8 mouse cellular contexts compared by ENCODE assay signal in the genomic region with DNA sequence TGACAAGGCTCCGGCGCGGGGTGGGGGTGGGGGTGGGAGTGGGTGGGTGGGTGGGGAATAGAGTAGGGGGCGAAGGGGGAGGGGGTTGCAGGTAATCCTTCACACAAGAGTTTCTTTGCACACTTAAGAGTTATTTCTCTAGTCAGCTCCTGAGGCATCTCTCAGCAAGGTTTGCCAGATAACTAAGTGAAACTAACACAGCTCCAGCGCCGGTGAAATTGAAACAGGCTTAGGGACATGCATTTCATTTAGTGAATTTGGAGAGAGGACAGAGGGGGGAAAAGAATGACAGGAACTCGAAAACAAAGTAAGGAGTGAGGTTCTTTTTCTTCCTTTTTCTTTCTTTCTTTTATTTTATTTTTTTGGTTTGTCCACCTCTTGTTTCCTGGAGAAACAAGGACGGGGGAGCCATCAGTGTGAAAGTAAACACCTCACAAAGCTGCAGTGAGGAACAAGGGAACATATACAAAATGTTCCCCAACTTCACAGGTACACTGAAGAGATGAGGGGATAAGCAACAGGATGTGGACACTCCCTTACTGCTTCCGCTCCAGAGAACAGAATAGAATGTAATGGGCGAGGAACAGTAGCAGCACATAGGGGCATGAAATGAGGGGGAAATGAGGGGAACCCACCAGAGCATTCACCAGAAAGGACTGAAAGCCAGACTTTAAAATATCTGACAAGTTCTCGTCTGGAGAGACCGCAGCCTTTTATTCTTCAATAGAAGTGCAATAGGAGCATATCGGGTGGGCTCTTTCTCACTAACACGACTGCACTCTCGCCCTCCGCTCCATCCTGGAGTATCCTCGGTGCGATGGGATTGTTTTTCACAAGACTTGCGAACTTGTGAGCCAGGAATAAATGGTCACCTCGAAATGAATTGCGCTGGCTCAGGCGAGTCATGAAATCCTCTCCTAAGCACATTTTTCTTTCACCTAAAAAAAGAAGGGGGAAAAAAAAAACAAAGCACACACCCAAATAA. TPM values are rescaled to one million over a fixed set of nuclear protein-coding genes. Genes with fewer than 3 reads are reported as not detected.
DNase-seq lines count a peak whose midpoint lies in the region; ATAC-seq and TF ChIP-seq lines count a peak whose summit lies in the region.

No protein-coding gene starts in this region.

- peaks cover 29% of the 10 kb centered on the region; the same call in 1 of the 2 replicates for H3K4me1 ChIP-seq in forebrain, postnatal 0 days (ENCODE audit: insufficient read depth)
- peaks cover 41% of the 10 kb centered on the region for H3K4me1 ChIP-seq in kidney, embryonic 14.5 days (ENCODE audit: control insufficient read depth, insufficient read depth, low read length)
- peaks cover 49% of the 10 kb centered on the region for H3K4me1 ChIP-seq in midbrain, embryonic 15.5 days

- peak overlapping the region; percentile 81 for H3K4me2 ChIP-seq in forebrain, postnatal 0 days (ENCODE audit: low read depth)
- H3K4me2 ChIP-seq in kidney, embryonic 14.5 days (replicated peaks; ENCODE audit: low read depth, low read length): peak overlapping the region; percentile 81
- peak overlapping the region; percentile 85 for H3K4me2 ChIP-seq in midbrain, embryonic 15.5 days

- no peaks in the 10 kb centered on the region for H3K9me3 ChIP-seq in forebrain, postnatal 0 days (ENCODE audit: low read length)
- no peaks in the 10 kb centered on the region for H3K9me3 ChIP-seq in kidney, embryonic 14.5 days (ENCODE audit: control insufficient read depth, low read length)
- H3K9me3 ChIP-seq in midbrain, embryonic 15.5 days: no peaks in the 10 kb centered on the region

- H3K27ac ChIP-seq in forebrain, postnatal 0 days (ENCODE audit: low read depth, low read length): peak overlapping the region; percentile 91
- H3K27ac ChIP-seq in kidney, embryonic 14.5 days (ENCODE audit: low read depth, low read length): peak overlapping the region; percentile 93
- peak overlapping the region; percentile 83 for H3K27ac ChIP-seq in midbrain, embryonic 15.5 days

- WGBS in forebrain, postnatal 0 days: 7% methylated on average over 22 of the region's 22 CpGs
- WGBS in kidney, embryonic 14.5 days: 6% methylated on average over 22 of the region's 22 CpGs
- WGBS in midbrain, embryonic 15.5 days: 8% methylated on average over 22 of the region's 22 CpGs

- no peaks in the 10 kb centered on the region for H3K27me3 ChIP-seq in forebrain, postnatal 0 days (ENCODE audit: insufficient read depth, low read length)
- H3K27me3 ChIP-seq in kidney, embryonic 14.5 days (ENCODE audit: control insufficient read depth, insufficient read depth, low read length): no peaks in the 10 kb centered on the region
- no peaks in the 10 kb centered on the region for H3K27me3 ChIP-seq in midbrain, embryonic 15.5 days (replicated peaks)

- peak; percentile 32 for DNase-seq in NIH3T3 (ENCODE audit: low read depth)
- DNase-seq in forebrain, postnatal 0 days: no peak
- DNase-seq in ovary, adult 18-20 months (ENCODE audit: low spot score): no peak
- DNase-seq in gastrocnemius, postnatal 36 days: no peak
- DNase-seq in layer of hippocampus, adult 9-11 months: no peak

- peak; percentile 62 for ATAC-seq in CD4-positive, CD25-positive, alpha-beta regulatory T cell, adult 4 months
- ATAC-seq in forebrain, postnatal 0 days: no peak
- ATAC-seq in kidney, embryonic 14.5 days (ENCODE audit: low FRiP score, low TSS enrichment): no peak
- ATAC-seq in midbrain, embryonic 15.5 days (replicated peaks): no peak

- peaks cover 16% of the 10 kb centered on the region for H3K36me3 ChIP-seq in forebrain, postnatal 0 days (ENCODE audit: insufficient read depth)
- H3K36me3 ChIP-seq in kidney, embryonic 14.5 days (ENCODE audit: control insufficient read depth, insufficient read depth, low read length): peaks cover 24% of the 10 kb centered on the region
- no peaks in the 10 kb centered on the region for H3K36me3 ChIP-seq in midbrain, embryonic 15.5 days (replicated peaks)

- peak overlapping the region; percentile 52 for H3K4me3 ChIP-seq in forebrain, postnatal 0 days (ENCODE audit: low read depth, low read length)
- H3K4me3 ChIP-seq in kidney, embryonic 14.5 days (ENCODE audit: low read length): peak overlapping the region; percentile 79
- H3K4me3 ChIP-seq in midbrain, embryonic 15.5 days: peak overlapping the region; percentile 69

- intact Hi-C loops in gastrocnemius, postnatal 36 days (cut with DNase I): no loop called here

- no peak for TF ChIP-seq CTCF in forebrain, postnatal 0 days (IDR thresholded peaks at IDR 0.05; ENCODE audit: low read depth)

- H3K9ac ChIP-seq in forebrain, postnatal 0 days: peak overlapping the region; percentile 59
- H3K9ac ChIP-seq in kidney, embryonic 14.5 days (ENCODE audit: low read depth, low read length): peak overlapping the region; percentile 73
- H3K9ac ChIP-seq in midbrain, embryonic 15.5 days: peak overlapping the region; percentile 28

RNA-seq across cellular contexts. Expression of gene Txnip, which starts 0.8 kb away (rescaled TPM):
- polyA plus RNA-seq in CD4-positive, CD25-positive, alpha-beta regulatory T cell, adult 4 months (2017; shearing (Covaris generic)): 100 to 1,000 TPM; 376 to 396 TPM
- 122 and 176 TPM in 2 replicates for total RNA-seq in forebrain, postnatal 0 days (2014; rRNA removed)
- polyA plus RNA-seq in forebrain, postnatal 0 days (2015; fragmentation: Nextera tagmentation; extraction: Ambion mirVana): 116 and 135 TPM in 2 replicates
- polyA plus RNA-seq in kidney, embryonic 14.5 days (2014; fragmentation: Nextera tagmentation; extraction: Ambion mirVana): 91.1 and 148 TPM in 2 replicates
- polyA plus RNA-seq in midbrain, embryonic 15.5 days (2015; fragmentation: Nextera tagmentation; extraction: Ambion mirVana): 52.0 TPM in 2 replicates
- total RNA-seq in gastrocnemius, postnatal 36 days (2021): 100 to 1,000 TPM; 572 to 620 TPM

RNA-seq across cellular contexts. Expression of gene Gm16253, which starts 19.8 kb away (rescaled TPM):
- polyA plus RNA-seq in CD4-positive, CD25-positive, alpha-beta regulatory T cell, adult 4 months (2017; shearing (Covaris generic)): 1 to 10 TPM; 1.5 to 2.0 TPM
- total RNA-seq in forebrain, postnatal 0 days (2014; rRNA removed): not detected in 2 replicates
- not detected in 2 replicates for polyA plus RNA-seq in forebrain, postnatal 0 days (2015; fragmentation: Nextera tagmentation; extraction: Ambion mirVana)
- 0.72 and 1.3 TPM in 2 replicates for polyA plus RNA-seq in kidney, embryonic 14.5 days (2014; fragmentation: Nextera tagmentation; extraction: Ambion mirVana)
- 1.1 and 2.1 TPM in 2 replicates for polyA plus RNA-seq in midbrain, embryonic 15.5 days (2015; fragmentation: Nextera tagmentation; extraction: Ambion mirVana)
- 1 to 10 TPM; 1.4 to 2.4 TPM for total RNA-seq in gastrocnemius, postnatal 36 days (2021)

RNA-seq across cellular contexts. Expression of gene Hfe2, which starts 32.0 kb away (rescaled TPM):
- polyA plus RNA-seq in CD4-positive, CD25-positive, alpha-beta regulatory T cell, adult 4 months (2017; shearing (Covaris generic)): under 1 TPM in 1 of 2 experiments, not detected in 1; 0.22 TPM
- 0.54 and 1.6 TPM in 2 replicates for total RNA-seq in forebrain, postnatal 0 days (2014; rRNA removed)
- polyA plus RNA-seq in forebrain, postnatal 0 days (2015; fragmentation: Nextera tagmentation; extraction: Ambion mirVana): 0.82 and 1.4 TPM in 2 replicates
- polyA plus RNA-seq in kidney, embryonic 14.5 days (2014; fragmentation: Nextera tagmentation; extraction: Ambion mirVana): 0.20 and 0.30 TPM in 2 replicates
- 1.2 and 1.4 TPM in 2 replicates for polyA plus RNA-seq in midbrain, embryonic 15.5 days (2015; fragmentation: Nextera tagmentation; extraction: Ambion mirVana)
- total RNA-seq in gastrocnemius, postnatal 36 days (2021): 100 to 1,000 TPM; 612 to 621 TPM

RNA-seq across cellular contexts. Expression of gene Polr3gl, which starts 37.0 kb away (rescaled TPM):
- polyA plus RNA-seq in CD4-positive, CD25-positive, alpha-beta regulatory T cell, adult 4 months (2017; shearing (Covaris generic)): 10 to 100 TPM; 40.6 to 51.4 TPM
- 25.7 and 31.8 TPM in 2 replicates for total RNA-seq in forebrain, postnatal 0 days (2014; rRNA removed)
- polyA plus RNA-seq in forebrain, postnatal 0 days (2015; fragmentation: Nextera tagmentation; extraction: Ambion mirVana): 27.8 and 35.9 TPM in 2 replicates
- polyA plus RNA-seq in kidney, embryonic 14.5 days (2014; fragmentation: Nextera tagmentation; extraction: Ambion mirVana): 18.0 and 22.3 TPM in 2 replicates
- polyA plus RNA-seq in midbrain, embryonic 15.5 days (2015; fragmentation: Nextera tagmentation; extraction: Ambion mirVana): 35.7 and 36.9 TPM in 2 replicates
- total RNA-seq in gastrocnemius, postnatal 36 days (2021): 10 to 100 TPM; 36.7 to 41.4 TPM

RNA-seq across cellular contexts. Expression of gene Ankrd34a, which starts 39.5 kb away (rescaled TPM):
- not detected for polyA plus RNA-seq in CD4-positive, CD25-positive, alpha-beta regulatory T cell, adult 4 months (2017; shearing (Covaris generic))
- 17.7 and 19.3 TPM in 2 replicates for total RNA-seq in forebrain, postnatal 0 days (2014; rRNA removed)
- 17.6 and 19.2 TPM in 2 replicates for polyA plus RNA-seq in forebrain, postnatal 0 days (2015; fragmentation: Nextera tagmentation; extraction: Ambion mirVana)
- polyA plus RNA-seq in kidney, embryonic 14.5 days (2014; fragmentation: Nextera tagmentation; extraction: Ambion mirVana): 1.8 and 2.4 TPM in 2 replicates
- 15.0 and 16.7 TPM in 2 replicates for polyA plus RNA-seq in midbrain, embryonic 15.5 days (2015; fragmentation: Nextera tagmentation; extraction: Ambion mirVana)
- under 1 TPM; 0.59 to 0.92 TPM for total RNA-seq in gastrocnemius, postnatal 36 days (2021)
